Comparison of ENCODE assay signal across 15 mouse cellular contexts in the genomic region with DNA sequence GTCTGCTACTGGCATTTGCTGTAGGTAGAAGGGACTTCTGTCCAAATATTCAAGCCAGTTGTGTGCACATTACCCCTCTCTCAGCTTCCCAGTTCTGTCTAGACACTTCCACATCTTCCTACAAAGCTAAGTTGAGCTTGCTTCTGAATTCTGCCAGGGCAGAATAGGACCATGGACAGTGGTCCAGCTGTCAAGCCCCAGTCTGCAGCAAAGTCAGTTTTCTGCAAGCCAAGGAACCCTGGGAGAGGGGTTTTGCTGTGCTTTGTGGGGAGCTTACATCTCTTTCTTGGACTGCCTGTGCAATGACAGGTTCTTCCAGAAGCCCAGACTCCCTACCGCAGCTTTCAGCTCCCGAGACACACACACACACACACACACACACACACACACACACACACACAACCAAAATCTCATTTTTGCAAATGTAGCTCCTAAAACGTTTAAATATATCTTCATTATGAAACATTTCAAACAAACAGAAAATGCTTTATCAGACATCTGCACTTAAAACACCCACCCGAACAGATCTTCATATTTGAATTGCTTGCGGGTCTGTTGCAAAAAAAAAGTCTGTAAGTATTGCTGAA.
A peak's percentile ranks its signal among the peaks of the same experiment; 100 is the strongest.
DNase-seq lines count a peak whose midpoint lies in the region; ATAC-seq and TF ChIP-seq lines count a peak whose summit lies in the region.
"Had no signal": no experiment of that assay in that cellular context is flagged by ENCODE, and none has a peak within 500 bp of the region (broad histone marks: within the 10 kb centered on the region; RNA-seq: fewer than 3 reads in every experiment).

No protein-coding gene starts in this region.

- intact Hi-C loops in heart, adult 2 months (cut with DNase I) = no loop called here

- no peak overlapping the region for H3K27ac ChIP-seq in heart, adult 2 months
- H3K27ac ChIP-seq in midbrain, embryonic 14.5 days (replicated peaks; ENCODE audit: low read depth, low read length) = no peak overlapping the region
- no peak overlapping the region for H3K27ac ChIP-seq in midbrain, embryonic 15.5 days
- H3K27ac ChIP-seq in cortical plate, adult 2 months (ENCODE audit: insufficient read depth, low read length) = peak overlapping the region; percentile 85
- H3K27ac ChIP-seq in liver, embryonic 12.5 days = no peak overlapping the region
- H3K27ac ChIP-seq: heart, embryonic 15.5 days; liver, embryonic 14.5 days; neural tube, embryonic 12.5 days had no signal

- H3K9ac ChIP-seq in heart, adult 2 months (ENCODE audit: low read depth, low read length) = no peak overlapping the region
- no peak overlapping the region for H3K9ac ChIP-seq in midbrain, embryonic 14.5 days (replicated peaks; ENCODE audit: low read length)
- no peak overlapping the region for H3K9ac ChIP-seq in midbrain, embryonic 15.5 days
- H3K9ac ChIP-seq in liver, embryonic 12.5 days = no peak overlapping the region
- H3K9ac ChIP-seq: heart, embryonic 15.5 days; liver, embryonic 14.5 days; neural tube, embryonic 12.5 days had no signal

- WGBS in heart, adult 2 months = 73% methylated on average over 5 of the region's 5 CpGs
- WGBS in midbrain, embryonic 14.5 days = 63% methylated on average over 5 of the region's 5 CpGs
- 78% methylated on average over 5 of the region's 5 CpGs for WGBS in midbrain, embryonic 15.5 days
- 51% methylated on average over 5 of the region's 5 CpGs for WGBS in liver, embryonic 12.5 days (ENCODE audit: insufficient replicate concordance)

- no peak overlapping the region for H3K4me3 ChIP-seq in heart, adult 2 months
- H3K4me3 ChIP-seq in midbrain, embryonic 14.5 days (replicated peaks; ENCODE audit: low read depth, low read length) = no peak overlapping the region
- H3K4me3 ChIP-seq in midbrain, embryonic 15.5 days = no peak overlapping the region
- H3K4me3 ChIP-seq in cortical plate, adult 2 months (ENCODE audit: insufficient read depth, low read length) = no peak overlapping the region
- no peak overlapping the region for H3K4me3 ChIP-seq in liver, embryonic 12.5 days
- H3K4me3 ChIP-seq: heart, embryonic 15.5 days; neural tube, embryonic 12.5 days had no signal

- H3K4me1 ChIP-seq in heart, adult 2 months (ENCODE audit: control insufficient read depth, insufficient read depth, low read length) = peaks cover 2% of the 10 kb centered on the region
- H3K4me1 ChIP-seq in midbrain, embryonic 14.5 days (ENCODE audit: control insufficient read depth, insufficient read depth, low read length) = peaks cover 4% of the 10 kb centered on the region; the same call in 1 of the 2 replicates
- no peaks in the 10 kb centered on the region for H3K4me1 ChIP-seq in midbrain, embryonic 15.5 days
- H3K4me1 ChIP-seq in cortical plate, adult 2 months (ENCODE audit: control insufficient read depth, insufficient read depth, low read length) = peaks cover 9% of the 10 kb centered on the region
- no peaks in the 10 kb centered on the region for H3K4me1 ChIP-seq in liver, embryonic 12.5 days

- no peak for TF ChIP-seq POLR2A in heart, adult 2 months (IDR thresholded peaks at IDR 0.05; ENCODE audit: insufficient read depth, low read depth, low read length)
- no peak for TF ChIP-seq POLR2A in cortical plate, adult 2 months (IDR thresholded peaks at IDR 0.05; ENCODE audit: extremely low read depth, insufficient read depth, low read length)

- TF ChIP-seq CTCF in heart, adult 2 months (IDR thresholded peaks at IDR 0.05) = no peak
- TF ChIP-seq CTCF in cortical plate, adult 2 months (IDR thresholded peaks at IDR 0.05; ENCODE audit: extremely low read depth, insufficient read depth, low read length) = no peak

- no peaks in the 10 kb centered on the region for H3K9me3 ChIP-seq in midbrain, embryonic 14.5 days (ENCODE audit: control insufficient read depth, low read length)
- H3K9me3 ChIP-seq in midbrain, embryonic 15.5 days = no peaks in the 10 kb centered on the region
- H3K9me3 ChIP-seq in liver, embryonic 12.5 days (replicated peaks) = no peaks in the 10 kb centered on the region
- H3K9me3 ChIP-seq: heart, embryonic 15.5 days; neural tube, embryonic 12.5 days had no signal

- TF ChIP-seq EP300 in heart, adult 2 months (IDR thresholded peaks at IDR 0.05; ENCODE audit: insufficient read depth, low read depth, low read length) = no peak

- DNase-seq in heart, adult 11 months = peak; percentile 90
- DNase-seq in heart, adult 2 months = no peak
- peak; percentile 16 for DNase-seq in midbrain, embryonic 14.5 days
- DNase-seq: cerebellum, adult 9-10 months; kidney, postnatal 14 days; right cerebral cortex, adult 18-20 months; thymus, postnatal 25 days had no signal

- H3K4me2 ChIP-seq in midbrain, embryonic 14.5 days (ENCODE audit: low read length) = no peak overlapping the region
- H3K4me2 ChIP-seq in midbrain, embryonic 15.5 days = no peak overlapping the region
- no peak overlapping the region for H3K4me2 ChIP-seq in liver, embryonic 12.5 days
- H3K4me2 ChIP-seq: heart, embryonic 15.5 days; neural tube, embryonic 12.5 days had no signal

- H3K36me3 ChIP-seq in heart, adult 2 months (ENCODE audit: control insufficient read depth, insufficient read depth, low read length) = peaks cover 2% of the 10 kb centered on the region; the same call in 1 of the 2 replicates
- H3K36me3 ChIP-seq in midbrain, embryonic 14.5 days (ENCODE audit: control insufficient read depth, insufficient read depth, low read length) = no peaks in the 10 kb centered on the region
- no peaks in the 10 kb centered on the region for H3K36me3 ChIP-seq in midbrain, embryonic 15.5 days (replicated peaks)
- no peaks in the 10 kb centered on the region for H3K36me3 ChIP-seq in liver, embryonic 12.5 days
- H3K36me3 ChIP-seq: heart, embryonic 15.5 days; neural tube, embryonic 12.5 days had no signal

- H3K27me3 ChIP-seq in heart, adult 2 months (ENCODE audit: control insufficient read depth, insufficient read depth, low read length) = no peaks in the 10 kb centered on the region
- H3K27me3 ChIP-seq in midbrain, embryonic 14.5 days (ENCODE audit: control insufficient read depth, insufficient read depth, low read length) = no peaks in the 10 kb centered on the region
- no peaks in the 10 kb centered on the region for H3K27me3 ChIP-seq in midbrain, embryonic 15.5 days (replicated peaks)
- no peaks in the 10 kb centered on the region for H3K27me3 ChIP-seq in liver, embryonic 12.5 days (replicated peaks)
- H3K27me3 ChIP-seq: heart, embryonic 15.5 days; neural tube, embryonic 12.5 days had no signal

- no peaks in the 10 kb centered on the region for H3K79me2 ChIP-seq in heart, adult 2 months (replicated peaks; ENCODE audit: control insufficient read depth, insufficient read depth, low read length)

- no peak for ATAC-seq in midbrain, embryonic 14.5 days (ENCODE audit: low FRiP score, low TSS enrichment)
- no peak for ATAC-seq in midbrain, embryonic 15.5 days (replicated peaks)
- no peak for ATAC-seq in CD4-positive, CD25-positive, alpha-beta regulatory T cell, adult 4 months
- no peak for ATAC-seq in liver, embryonic 12.5 days
- ATAC-seq: hindbrain, embryonic 16.5 days had no signal

Comparison
In these comparisons a context has a peak if more than half of its experiments do, and no peak if none do; other contexts are left out.
1. DNase-seq: peak in heart, adult 11 months (single experiment) and midbrain, embryonic 14.5 days (single experiment); none in heart, adult 2 months (0 of 2).